Mouse (Mus musculus) bone marrow, adult 2 months (tissue): ENCODE data around the gene Gm8369. TPM values are rescaled to one million over a fixed set of nuclear protein-coding genes. Genes with fewer than 3 reads are reported as not detected.
A peak's percentile ranks its signal among the peaks of the same experiment; 100 is the strongest.
"Not testable (repeated sequence)": the region's sequence is repeated elsewhere in the genome, so short reads cannot be mapped to it uniquely, and the experiment has no call there.

Experiments
- H3K27ac ChIP-seq: fragments of 200-500 bp; 2 replicates; pipeline ENCODE4 v1.5.1; 2012; ENCODE audit warnings: low read depth, mild to moderate bottlenecking, control low read depth, inconsistent platforms, low read length; ENCODE audit not compliant: control insufficient read depth, poor library complexity, insufficient read depth
- H3K4me1 ChIP-seq: fragments of 200-500 bp; 2 replicates; pipeline ENCODE4 v1.6.1; 2011; ENCODE audit warnings: low read length; ENCODE audit not compliant: control insufficient read depth, insufficient read depth
- H3K4me3 ChIP-seq: fragments of 200-500 bp; replicated peaks from 2 replicates; pipeline ENCODE3; 2011; ENCODE audit warnings: mild to moderate bottlenecking, low read depth, low read length, control low read depth; ENCODE audit not compliant: control insufficient read depth
- CTCF ChIP-seq: fragments of 200-500 bp; IDR thresholded peaks from 2 replicates; pipeline ENCODE4 v1.5.1; 2011; ENCODE audit warnings: low read length, control low read depth; ENCODE audit not compliant: control insufficient read depth, insufficient read depth
- POLR2A ChIP-seq: fragments of 200-500 bp; IDR thresholded peaks from 2 replicates; pipeline ENCODE4 v1.6.1; 2011; ENCODE audit warnings: low read depth, mild to moderate bottlenecking, control low read depth, low read length, borderline replicate concordance; ENCODE audit not compliant: control insufficient read depth
- WGBS: fragments of 180-500 bp; shearing (Covaris S2); methylation state at CpG from one replicate; pipeline ENCODE4 v1.1.7; 2018; 5-methylcytosine and 5-hydroxymethylcytosine counted together
- polyA plus RNA-seq: library from polyadenylated mRNA; stranded (reverse); fragments of >200 nt; gene quantifications from 2 replicates; pipeline ENCODE4 v1.2.4, GENCODE M21; 2011; ENCODE audit warnings: low replicate concordance; ENCODE audit not compliant: missing spikeins, insufficient read depth, insufficient read length

Gm8369 gene
- polyA plus RNA-seq, 1 experiment, result 11.9 TPM

DNA sequence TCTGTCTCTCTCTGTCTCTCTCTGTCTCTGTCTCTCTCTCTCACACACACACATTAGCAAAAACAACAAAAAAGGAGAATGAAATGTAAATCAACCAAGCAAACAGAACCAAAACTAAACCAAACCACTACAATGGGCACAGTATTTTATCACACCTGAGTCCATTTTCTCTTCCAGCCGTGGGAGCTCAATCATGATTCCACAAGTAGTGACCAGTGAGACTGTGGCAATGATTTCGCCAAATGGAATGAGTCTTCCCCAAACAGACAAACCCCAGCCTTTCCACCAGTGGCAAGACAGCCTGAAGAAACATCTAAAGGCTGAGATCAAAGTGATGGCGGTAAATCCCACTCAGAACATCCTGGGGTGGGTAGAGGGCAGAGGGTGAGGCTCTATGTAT is 34.4 kb downstream of the Gm8369 start:
- Histone ChIP-seq H3K4me1 (no peaks in the 10 kb centered on the region; the same call in 1 of the 2 replicates), H3K4me3 (peak overlapping the region; percentile 16), H3K27ac (no peak overlapping the region)
- WGBS, result 87% methylated on average over 3 of the region's 3 CpGs
- TF ChIP-seq POLR2A, result no peak
- no peak for TF ChIP-seq CTCF

DNA sequence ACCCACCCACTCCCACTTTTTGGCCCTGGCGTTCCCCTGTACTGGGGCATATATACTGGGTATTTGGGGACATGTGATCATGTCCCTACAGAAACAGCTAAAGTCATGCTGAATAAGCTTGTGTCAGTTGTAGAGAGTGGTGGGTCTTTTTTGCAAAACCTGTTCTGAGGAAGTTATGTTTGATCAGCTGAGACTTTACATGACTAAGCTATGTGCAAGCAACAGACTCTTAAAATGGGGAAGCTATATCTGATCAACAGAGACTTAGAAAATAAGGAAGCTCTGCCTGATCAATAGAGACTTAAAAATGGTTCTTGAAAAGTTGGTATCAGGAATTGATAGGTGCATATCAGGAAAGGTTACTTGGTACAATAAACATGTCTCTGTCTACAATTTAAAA is 47.7 kb downstream of the Gm8369 start:
- 66% methylated on average over 1 of the region's 1 CpGs for WGBS
- Histone ChIP-seq H3K4me3 (no peak overlapping the region), H3K27ac (no peak overlapping the region), H3K4me1 (no peaks in the 10 kb centered on the region)
- no peak for TF ChIP-seq CTCF
- TF ChIP-seq POLR2A, result no peak

DNA sequence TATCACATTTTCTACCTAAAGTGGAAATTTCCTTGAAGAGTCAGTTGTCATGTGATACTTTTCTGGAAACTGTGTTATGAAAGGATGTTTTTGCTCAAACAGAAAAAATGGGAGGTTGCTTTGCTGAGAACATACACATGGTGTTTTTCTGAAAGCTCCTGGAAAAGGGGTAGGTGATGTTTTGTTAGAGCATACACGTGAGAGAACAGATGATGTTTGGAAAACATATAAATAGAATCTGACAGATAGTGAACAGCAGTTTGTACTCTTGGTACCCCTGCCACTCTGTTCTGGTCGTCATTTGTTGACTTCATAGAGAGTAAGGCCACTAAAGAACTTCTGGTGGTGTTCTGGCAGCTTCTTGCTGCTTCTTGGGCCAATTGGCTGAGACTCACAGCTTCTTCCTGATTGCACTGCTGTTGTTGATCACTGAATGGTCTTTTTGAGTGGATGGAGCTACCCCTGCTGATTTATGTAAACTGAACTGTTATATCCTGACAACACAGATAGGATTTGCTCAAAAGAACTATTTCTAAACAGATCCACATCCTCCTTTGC is 48.2 kb downstream of the Gm8369 start:
- Histone ChIP-seq H3K4me3 (no peak overlapping the region), H3K27ac (no peak overlapping the region), H3K4me1 (no peaks in the 10 kb centered on the region)
- WGBS, result 71% methylated on average over 2 of the region's 2 CpGs
- TF ChIP-seq CTCF (no peak), POLR2A (no peak)

DNA sequence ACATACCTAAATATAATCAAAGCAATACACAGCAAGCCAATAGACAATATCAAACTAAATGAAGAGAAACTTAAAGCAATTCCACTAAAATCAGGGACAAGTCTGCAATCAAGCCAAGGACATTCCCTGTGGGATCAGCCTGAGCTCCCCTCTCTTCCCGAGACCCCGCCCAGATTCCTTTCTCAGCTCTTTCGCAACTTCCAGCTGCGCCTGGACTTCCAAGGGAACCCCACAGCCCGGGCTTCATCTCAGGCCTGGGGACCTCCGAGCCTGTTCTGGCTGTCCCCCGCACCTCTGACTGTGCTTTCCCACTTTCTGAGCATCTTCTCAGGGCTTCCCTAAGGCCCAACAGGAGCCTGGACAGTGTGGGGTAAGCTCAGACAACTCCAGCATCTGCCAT is 50.9 kb downstream of the Gm8369 start, which contains the start of gene Ms4a4d:
Gene Ms4a4d (plus strand): TSS at position 209 of the 400 bp plus-strand sequence.
- no peak within 1 kb of the TSS for H3K27ac ChIP-seq
- 77% methylated on average over 7 of the region's 7 CpGs for WGBS
- H3K4me1 ChIP-seq, result no peaks in the 10 kb centered on the region
- H3K4me3 ChIP-seq, result no peak within 1 kb of the TSS
- TF ChIP-seq POLR2A (no peak), CTCF (no peak)

DNA sequence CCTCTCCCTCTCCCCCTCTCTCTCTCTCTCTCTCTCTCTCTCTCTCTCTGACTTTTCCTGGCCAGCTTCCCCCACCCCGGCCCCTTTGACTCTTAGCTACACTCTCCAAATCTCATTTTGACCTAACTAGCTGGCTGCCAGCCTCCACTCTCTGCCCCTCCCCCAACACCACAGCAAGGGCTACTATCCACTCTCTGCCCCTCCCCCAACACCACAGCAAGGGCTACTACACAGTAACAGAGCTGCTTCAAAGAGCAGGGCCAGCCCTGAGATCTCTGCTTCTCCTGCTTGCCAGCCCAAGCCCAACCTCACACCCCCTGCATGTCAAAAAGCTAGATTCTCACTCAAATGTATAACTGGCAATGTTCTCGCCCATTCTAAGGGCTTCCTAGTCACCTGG is 51.6 kb downstream of the Gm8369 start:
- 63% methylated on average over 2 of the region's 2 CpGs for WGBS
- Histone ChIP-seq H3K27ac (no peak overlapping the region), H3K4me3 (no peak overlapping the region), H3K4me1 (no peaks in the 10 kb centered on the region)
- TF ChIP-seq POLR2A (no peak), CTCF (no peak)

DNA sequence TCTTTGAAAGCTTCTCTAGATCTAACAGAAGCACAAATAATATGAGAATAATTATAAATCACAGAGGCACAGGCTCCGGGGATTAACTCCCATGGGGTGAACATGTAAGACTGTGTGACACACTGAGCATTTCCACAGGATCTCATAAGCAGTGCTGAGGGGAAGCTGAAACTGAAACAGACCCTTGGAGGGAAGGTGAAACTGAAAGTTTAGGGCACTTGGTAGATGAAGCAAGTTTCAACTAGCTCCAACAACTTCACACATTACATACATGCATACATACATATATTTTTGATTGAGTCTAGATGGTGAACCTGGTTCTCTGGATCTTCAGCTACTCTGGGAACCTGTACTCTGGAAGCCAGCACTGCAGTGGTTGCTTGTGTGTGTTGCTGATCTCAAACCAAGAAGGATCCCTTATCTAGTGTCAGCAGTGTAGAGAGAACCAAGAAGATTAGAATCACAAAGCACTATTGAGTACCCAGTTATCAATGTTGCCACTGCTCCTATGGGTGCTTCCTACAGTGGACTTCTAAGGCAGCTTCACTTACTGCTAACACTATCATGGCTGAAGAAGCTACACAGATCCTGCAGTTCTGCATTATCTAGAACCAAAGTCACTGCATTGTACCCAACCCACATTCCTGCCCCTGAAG is 54.6 kb downstream of the Gm8369 start:
- H3K4me3 ChIP-seq, H3K27ac ChIP-seq, H3K4me1 ChIP-seq: not testable (repeated sequence)
- 2% methylated on average over 1 of the region's 1 CpGs for WGBS

DNA sequence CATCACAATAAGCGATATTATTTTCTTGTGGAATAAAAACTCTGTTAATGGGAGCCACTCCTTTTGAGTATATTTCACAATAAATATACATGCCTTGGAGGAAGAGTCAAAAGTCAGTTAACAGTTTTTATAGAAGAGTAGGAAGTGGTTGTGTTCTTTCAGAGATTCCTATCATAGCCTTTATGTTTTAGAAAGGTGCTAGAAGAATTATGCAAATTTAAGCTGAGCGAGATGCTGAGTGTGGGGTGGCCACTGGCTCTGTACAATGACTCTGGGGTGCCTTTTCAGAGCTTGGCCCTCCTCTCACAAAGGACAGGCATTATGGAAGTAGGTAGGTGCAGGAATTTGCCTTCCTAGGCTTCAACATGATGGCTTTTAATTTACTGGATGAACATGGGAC is 58.6 kb downstream of the Gm8369 start:
- H3K27ac ChIP-seq, H3K4me3 ChIP-seq, H3K4me1 ChIP-seq: not testable (repeated sequence)
- 51% methylated on average over 2 of the region's 2 CpGs for WGBS

DNA sequence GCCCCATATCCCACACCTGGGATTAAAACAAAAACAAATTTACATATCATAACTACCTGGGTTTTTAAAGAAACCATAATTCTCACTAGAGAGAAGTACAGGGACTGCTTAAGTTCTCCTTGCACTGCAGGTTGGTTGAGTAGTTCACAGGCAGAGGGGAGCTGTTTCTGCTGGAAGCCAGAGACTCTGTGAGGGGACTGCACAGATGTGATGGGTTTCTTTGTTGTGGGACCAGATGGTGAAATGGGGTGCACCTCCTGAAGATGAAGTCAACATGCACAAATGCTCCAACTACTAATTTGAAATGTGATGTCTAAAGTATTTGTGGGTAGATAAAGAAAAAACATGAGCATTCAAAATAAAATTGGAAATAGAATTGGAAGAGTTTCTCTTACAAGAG is 62.2 kb downstream of the Gm8369 start:
- Histone ChIP-seq H3K27ac (no peak overlapping the region), H3K4me1 (no peaks in the 10 kb centered on the region), H3K4me3 (no peak overlapping the region)
- TF ChIP-seq POLR2A (no peak), CTCF (no peak)

DNA sequence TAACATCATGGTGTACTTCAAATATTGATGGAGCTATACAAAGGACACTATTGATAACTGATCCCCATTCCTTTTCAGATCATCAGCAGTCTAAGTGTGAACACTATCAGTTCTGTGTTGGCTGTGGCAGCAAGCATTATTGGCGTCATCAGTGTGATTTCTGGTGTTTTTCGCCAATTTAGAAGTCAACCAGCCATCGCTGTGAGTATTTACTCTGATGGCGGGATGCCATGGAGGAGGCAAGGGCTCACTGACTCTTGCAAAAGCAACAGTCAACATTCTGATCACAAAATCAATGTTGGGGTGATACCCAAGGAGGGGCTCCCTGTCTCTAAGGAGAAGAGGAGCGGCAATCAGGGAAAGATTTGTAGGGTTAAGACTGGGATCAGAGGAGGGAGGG is 69.0 kb downstream of the Gm8369 start:
- H3K27ac ChIP-seq, result no peak overlapping the region
- H3K4me1 ChIP-seq, result no peaks in the 10 kb centered on the region
- WGBS, result 83% methylated on average over 5 of the region's 5 CpGs
- no peak overlapping the region for H3K4me3 ChIP-seq
- TF ChIP-seq POLR2A, result no peak
- no peak for TF ChIP-seq CTCF

DNA sequence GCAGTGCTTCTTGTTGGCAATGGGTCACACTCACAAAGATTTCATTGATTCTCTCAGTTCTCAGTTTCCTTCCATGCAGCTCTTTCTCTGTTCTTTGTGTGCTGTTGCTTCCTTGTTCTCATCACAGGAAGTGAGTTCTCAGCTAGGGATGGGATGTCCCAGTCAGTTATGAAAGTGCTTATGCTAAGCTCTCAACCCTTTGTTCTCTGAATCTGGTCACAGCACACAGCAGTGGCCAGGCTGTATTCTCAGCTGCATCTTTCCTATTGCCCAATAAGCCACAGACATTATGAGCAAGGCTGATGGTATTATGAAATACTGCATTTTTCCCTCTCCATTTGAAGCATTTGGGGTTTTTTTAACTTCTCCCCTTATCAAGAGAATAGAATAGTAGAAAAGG is 73.8 kb downstream of the Gm8369 start:
- not testable (repeated sequence) for H3K4me1 ChIP-seq, H3K4me3 ChIP-seq, H3K27ac ChIP-seq
